Mouse (Mus musculus) hindbrain, embryonic 15.5 days (tissue): ENCODE results near the gene Gas2l1. TPM values are rescaled to one million over a fixed set of nuclear protein-coding genes. Genes with fewer than 3 reads are reported as not detected.

ENCODE experiments used
- ATAC-seq: fragments of 200-750 bp; cut with Nextera tagmentation; 2 replicates; pipeline ENCODE4 v1.8.0; 2017; ENCODE audit warnings: low read depth, moderate number of reproducible peaks, moderate TSS enrichment; ENCODE audit not compliant: low FRiP score
- H3K27ac ChIP-seq: fragments of 300-500 bp; sonication (generic); replicated peaks from 2 replicates; pipeline ENCODE4 v1.5.1; 2015; ENCODE audit warnings: mild to moderate bottlenecking, inconsistent platforms
- H3K27me3 ChIP-seq: fragments of 300-500 bp; sonication (generic); 2 replicates; pipeline ENCODE4 v1.6.1; 2015; ENCODE audit warnings: control low read depth, inconsistent platforms
- H3K36me3 ChIP-seq: fragments of 300-500 bp; sonication (generic); 2 replicates; pipeline ENCODE4 v1.6.1; 2015; ENCODE audit warnings: control low read depth, inconsistent platforms
- H3K4me1 ChIP-seq: fragments of 300-500 bp; sonication (generic); replicated peaks from 2 replicates; pipeline ENCODE4 v1.6.1; 2015; ENCODE audit warnings: control low read depth, inconsistent platforms
- H3K4me2 ChIP-seq: fragments of 300-500 bp; sonication (generic); 2 replicates; pipeline ENCODE4 v1.6.1; 2015; ENCODE audit warnings: moderate library complexity, mild to moderate bottlenecking, inconsistent platforms
- H3K4me3 ChIP-seq: fragments of 300-500 bp; sonication (generic); 2 replicates; pipeline ENCODE4 v1.5.1; 2015; ENCODE audit warnings: mild to moderate bottlenecking, inconsistent platforms
- H3K9ac ChIP-seq: fragments of 300-500 bp; sonication (generic); 2 replicates; pipeline ENCODE4 v1.6.1; 2015; ENCODE audit warnings: inconsistent platforms
- H3K9me3 ChIP-seq: fragments of 300-500 bp; sonication (generic); 2 replicates; pipeline ENCODE4 v1.6.1; 2016; ENCODE audit warnings: control low read depth, inconsistent platforms
- WGBS: fragments of 180-500 bp; shearing (Covaris S2); methylation state at CpG from one replicate; pipeline ENCODE4 v1.1.7; 2015; 5-methylcytosine and 5-hydroxymethylcytosine counted together
- polyA plus RNA-seq: library from polyadenylated mRNA; unstranded; fragments of >200 nt; fragmentation: Nextera tagmentation; extraction: Ambion mirVana; gene quantifications from 2 replicates; pipeline ENCODE4 v1.2.1, GENCODE M21; 2015

The Gas2l1 gene
- polyA plus RNA-seq = 27.0 and 32.2 TPM in 2 replicates

GRCm38 (mm10) chr11:5065056-5065821 is at the start of gene Gas2l1:
Gene Gas2l1, minus strand, starts transcription at chr11:5065327.
- H3K4me2 ChIP-seq = peak within 1 kb of the TSS; percentile 99
- H3K9ac ChIP-seq = peak within 1 kb of the TSS; percentile 81
- peaks cover 37% of the 10 kb centered on the region for H3K27me3 ChIP-seq
- H3K4me1 ChIP-seq = peaks cover 44% of the 10 kb centered on the region
- ATAC-seq = peak; percentile 87
- H3K9me3 ChIP-seq = no peaks in the 10 kb centered on the region
- H3K4me3 ChIP-seq = peak within 1 kb of the TSS; percentile 97
- WGBS = under 1% methylated on average over 50 of the region's 50 CpGs
- H3K27ac ChIP-seq = peak within 1 kb of the TSS; percentile 65; the same call in 1 of the 2 replicates
- peaks cover 22% of the 10 kb centered on the region for H3K36me3 ChIP-seq

- Histone ChIP-seq H3K27me3 (no peaks in the 10 kb centered on the region), H3K27ac (no peak overlapping the region), H3K36me3 (no peaks in the 10 kb centered on the region), H3K9me3 (no peaks in the 10 kb centered on the region), H3K4me2 (no peak overlapping the region), H3K4me3 (no peak overlapping the region), H3K9ac (no peak overlapping the region), H3K4me1 (no peaks in the 10 kb centered on the region)
- 77% methylated on average over 7 of the region's 7 CpGs for WGBS
- no peak for ATAC-seq
Measured at GRCm38 (mm10) chr11:5113645-5114044, 48.5 kb upstream of the Gas2l1 start.

DNA sequence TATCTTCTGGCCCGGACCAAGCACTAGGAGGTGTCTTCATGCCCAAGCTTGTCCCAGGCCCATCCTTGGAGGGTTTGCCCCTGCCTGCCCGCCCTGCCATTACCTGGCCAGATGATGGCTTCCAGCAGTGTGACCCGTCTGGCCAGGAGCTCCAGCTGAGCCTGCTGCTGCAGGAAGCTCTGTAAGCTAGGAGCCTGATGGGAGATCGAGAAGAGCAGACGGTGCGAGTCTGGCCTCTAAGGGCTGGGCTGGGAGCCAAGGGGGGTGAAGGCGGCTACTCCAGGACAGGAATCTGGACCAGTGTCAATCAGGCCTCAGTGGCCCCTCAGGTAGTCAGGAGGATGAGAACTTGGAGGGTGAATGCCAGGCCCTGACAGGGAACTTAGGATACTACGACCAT is 44.3 kb upstream of the Gas2l1 start:
- WGBS = 71% methylated on average over 8 of the region's 8 CpGs
- H3K36me3 ChIP-seq = peaks cover 3% of the 10 kb centered on the region; the same call in 1 of the 2 replicates
- H3K9ac ChIP-seq = no peak overlapping the region
- no peaks in the 10 kb centered on the region for H3K4me1 ChIP-seq
- no peak overlapping the region for H3K4me3 ChIP-seq
- no peak for ATAC-seq
- H3K9me3 ChIP-seq = no peaks in the 10 kb centered on the region
- H3K27ac ChIP-seq = no peak overlapping the region
- H3K27me3 ChIP-seq = no peaks in the 10 kb centered on the region
- H3K4me2 ChIP-seq = no peak overlapping the region

DNA sequence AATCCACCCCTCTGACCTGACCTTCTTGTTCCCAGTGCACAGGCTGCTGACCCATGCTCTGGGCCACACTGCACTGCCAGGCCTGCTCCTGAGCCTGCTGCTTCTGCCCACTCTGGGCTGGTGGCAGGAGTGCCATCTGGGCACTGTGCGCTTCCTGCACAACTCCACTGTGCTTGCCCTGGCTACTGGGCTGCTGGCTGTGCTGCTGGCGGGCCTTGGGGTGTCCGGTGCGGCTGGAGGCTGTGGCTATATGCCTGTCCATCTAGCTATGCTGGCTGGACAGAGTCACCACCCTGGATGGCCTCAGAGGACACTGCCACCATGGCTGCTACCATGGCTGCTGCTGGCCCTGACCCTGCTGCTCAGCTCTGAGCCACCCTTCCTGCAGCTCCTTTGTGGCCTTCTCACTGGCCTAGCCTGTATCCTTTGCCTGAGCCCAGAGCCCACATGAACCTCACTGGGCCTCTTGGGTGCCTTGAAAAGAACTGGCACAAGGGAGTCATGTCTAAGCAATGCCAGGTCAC is 38.9 kb upstream of the Gas2l1 start:
- H3K36me3 ChIP-seq = peaks cover 3% of the 10 kb centered on the region; the same call in 1 of the 2 replicates
- H3K9me3 ChIP-seq = no peaks in the 10 kb centered on the region
- 88% methylated on average over 4 of the region's 4 CpGs for WGBS
- H3K27ac ChIP-seq = no peak overlapping the region
- no peak overlapping the region for H3K4me3 ChIP-seq
- peaks cover 19% of the 10 kb centered on the region for H3K4me1 ChIP-seq
- H3K9ac ChIP-seq = no peak overlapping the region
- no peak for ATAC-seq
- H3K27me3 ChIP-seq = no peaks in the 10 kb centered on the region
- no peak overlapping the region for H3K4me2 ChIP-seq

DNA sequence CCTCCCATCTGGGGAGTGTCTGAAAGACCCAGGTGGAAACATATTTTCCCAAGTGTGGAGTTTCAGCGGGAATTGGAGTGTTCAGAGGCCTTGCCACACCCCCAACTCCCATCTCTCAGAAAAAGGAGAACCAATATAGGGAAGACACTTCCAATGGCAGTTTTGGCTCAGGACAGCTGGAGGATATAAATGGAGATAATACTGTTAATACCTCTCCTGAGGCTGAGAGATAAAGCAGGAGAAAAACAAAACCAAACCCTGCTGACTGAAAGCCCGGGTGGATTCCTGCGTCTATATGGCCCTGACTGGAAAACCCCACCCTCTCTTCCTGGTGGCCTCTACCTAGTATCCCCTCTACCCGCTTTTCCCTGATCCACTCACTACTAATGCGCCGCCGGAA is 37.3 kb upstream of the Gas2l1 start:
- H3K27me3 ChIP-seq = no peaks in the 10 kb centered on the region
- H3K36me3 ChIP-seq = peaks cover 3% of the 10 kb centered on the region; the same call in 1 of the 2 replicates
- H3K4me2 ChIP-seq = no peak overlapping the region
- WGBS = 93% methylated on average over 7 of the region's 7 CpGs
- H3K9ac ChIP-seq = no peak overlapping the region
- no peak overlapping the region for H3K4me3 ChIP-seq
- no peak for ATAC-seq
- H3K4me1 ChIP-seq = peaks cover 23% of the 10 kb centered on the region
- no peak overlapping the region for H3K27ac ChIP-seq
- H3K9me3 ChIP-seq = no peaks in the 10 kb centered on the region

- Histone ChIP-seq H3K4me2 (0 out of 2 replicates have a peak overlapping the region, but pooled peaks have one; percentile 86), H3K27ac (no peak overlapping the region), H3K4me1 (peaks cover 30% of the 10 kb centered on the region), H3K9me3 (no peaks in the 10 kb centered on the region), H3K9ac (no peak overlapping the region), H3K27me3 (no peaks in the 10 kb centered on the region), H3K4me3 (no peak overlapping the region), H3K36me3 (peaks cover 3% of the 10 kb centered on the region; the same call in 1 of the 2 replicates)
- 80% methylated on average over 6 of the region's 6 CpGs for WGBS
- ATAC-seq = no peak
Measured at GRCm38 (mm10) chr11:5101641-5102040, 36.5 kb upstream of the Gas2l1 start.

DNA sequence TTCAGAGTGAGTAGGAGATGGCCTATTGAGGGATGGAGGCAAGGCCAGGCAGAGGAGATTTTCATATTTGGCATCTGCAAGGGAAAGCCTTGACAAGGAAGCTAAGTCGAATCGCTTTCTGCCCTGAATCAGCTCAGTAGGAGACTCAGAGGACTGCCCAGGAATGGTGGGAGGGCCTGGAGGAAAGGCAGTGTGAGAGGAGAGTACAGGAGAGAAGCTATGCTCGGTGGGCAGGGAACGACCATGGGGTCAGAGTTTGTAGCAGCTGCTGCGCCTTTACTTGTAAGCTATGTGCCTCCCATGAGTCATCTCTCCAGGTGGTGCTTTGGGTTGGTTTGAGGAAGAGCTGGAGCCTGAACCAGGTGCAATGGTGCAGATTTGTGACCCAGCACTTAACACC is 35.7 kb upstream of the Gas2l1 start:
- Histone ChIP-seq H3K27me3 (no peaks in the 10 kb centered on the region), H3K36me3 (peaks cover 3% of the 10 kb centered on the region; the same call in 1 of the 2 replicates), H3K9me3 (no peaks in the 10 kb centered on the region), H3K4me2 (peak overlapping the region; percentile 86), H3K27ac (peak overlapping the region; percentile 100), H3K4me3 (peak overlapping the region; percentile 95), H3K4me1 (peaks cover 39% of the 10 kb centered on the region), H3K9ac (peak overlapping the region; percentile 75; the same call in 1 of the 2 replicates)
- no peak for ATAC-seq
- WGBS = 44% methylated on average over 5 of the region's 5 CpGs

- peak overlapping the region; percentile 100 for H3K27ac ChIP-seq
- H3K27me3 ChIP-seq = no peaks in the 10 kb centered on the region
- H3K9ac ChIP-seq = peak overlapping the region; percentile 75
- H3K4me1 ChIP-seq = peaks cover 40% of the 10 kb centered on the region
- H3K4me2 ChIP-seq = peak overlapping the region; percentile 86
- ATAC-seq = no peak
- H3K4me3 ChIP-seq = peak overlapping the region; percentile 95
- no peaks in the 10 kb centered on the region for H3K9me3 ChIP-seq
- no peaks in the 10 kb centered on the region; the same call in 1 of the 2 replicates for H3K36me3 ChIP-seq
- WGBS = under 1% methylated on average over 7 of the region's 7 CpGs
Measured at GRCm38 (mm10) chr11:5100283-5100682, 35.2 kb upstream of the Gas2l1 start.

DNA sequence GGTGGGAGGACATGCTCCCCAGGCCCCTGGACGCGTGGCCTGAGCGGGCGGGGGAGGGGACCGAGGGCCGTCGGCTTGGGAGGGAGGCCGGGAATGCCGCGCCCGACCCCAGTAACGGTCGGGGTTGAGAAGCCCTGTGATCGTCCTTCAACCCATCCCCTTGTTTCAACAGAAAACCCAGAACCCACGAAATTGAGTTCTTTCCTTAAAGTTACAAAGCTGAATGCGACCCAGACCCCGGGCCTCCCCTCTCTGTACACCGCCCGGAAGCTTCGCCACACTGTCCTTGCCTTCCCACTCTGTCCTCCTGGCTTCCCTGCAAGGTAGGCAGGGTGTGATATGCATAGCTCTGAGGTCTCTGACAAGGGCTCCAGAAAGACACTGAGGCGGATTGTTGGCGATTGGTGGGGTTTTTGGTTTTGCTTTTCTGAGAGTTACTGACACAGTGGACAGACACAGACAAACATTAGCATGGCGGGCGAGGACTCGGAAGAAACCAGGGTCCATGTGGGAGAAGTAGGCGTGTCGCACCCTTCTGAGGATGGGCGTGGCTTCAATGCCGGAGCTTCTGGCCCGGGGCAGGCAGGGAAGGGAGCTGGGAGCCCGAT is 34.6 kb upstream of the Gas2l1 start:
- Histone ChIP-seq H3K4me2 (peak overlapping the region; percentile 86), H3K4me1 (peaks cover 40% of the 10 kb centered on the region), H3K27ac (peak overlapping the region; percentile 100), H3K9me3 (no peaks in the 10 kb centered on the region), H3K36me3 (no peaks in the 10 kb centered on the region), H3K4me3 (peak overlapping the region; percentile 95), H3K27me3 (no peaks in the 10 kb centered on the region), H3K9ac (peak overlapping the region; percentile 75)
- ATAC-seq = peak; percentile 71
- WGBS = 0% methylated on average over 27 of the region's 31 CpGs

DNA sequence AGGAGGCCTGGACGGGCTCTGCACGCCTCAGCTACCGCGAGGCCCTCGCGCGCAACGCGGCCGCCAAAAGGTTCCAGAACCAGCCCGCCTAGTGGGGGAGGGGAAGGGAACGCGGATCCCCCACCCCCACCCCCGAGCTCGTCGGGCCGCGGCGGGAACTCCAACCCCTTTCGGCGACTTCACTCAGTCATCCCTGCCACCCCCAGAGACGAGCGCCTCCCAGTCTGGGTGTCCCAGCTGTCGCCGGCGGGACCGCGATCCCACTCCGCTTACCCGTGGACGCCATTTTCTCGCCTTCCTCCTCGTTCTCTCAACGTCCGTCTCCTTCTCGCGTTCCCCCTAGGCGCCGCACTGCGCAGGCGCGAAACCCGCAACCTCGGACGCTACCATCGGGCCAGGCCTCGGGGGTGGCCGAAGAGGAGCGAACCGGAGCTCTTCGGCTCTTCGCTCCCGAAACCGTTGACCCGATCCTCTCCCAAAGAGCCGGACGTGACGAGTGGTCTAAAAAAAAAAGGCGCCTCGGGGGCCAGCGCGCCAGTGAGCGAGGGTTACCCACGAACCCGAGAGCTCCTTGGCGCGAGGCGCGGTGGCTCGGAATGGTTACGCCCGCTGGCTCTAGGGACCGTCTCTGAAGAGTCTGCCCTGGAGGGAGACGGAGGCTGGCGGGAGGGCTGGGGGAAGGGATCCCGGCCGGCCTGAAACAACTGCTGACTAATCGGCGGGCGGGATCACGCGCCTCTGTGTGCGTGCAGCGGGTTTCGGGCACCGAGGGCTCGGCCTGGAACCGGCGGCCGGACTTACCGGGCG is 33.8 kb upstream of the Gas2l1 start, which contains the start of the genes Rhbdd3 and Ewsr1:
Gene Rhbdd3, plus strand, starts transcription at position 191 of the 807 bp plus-strand sequence.
Gene Ewsr1, minus strand, starts transcription at position 531 of the 807 bp plus-strand sequence.
- H3K27ac ChIP-seq = peak within 1 kb of the TSS; percentile 100
- peaks cover 45% of the 10 kb centered on the region for H3K4me1 ChIP-seq
- no peaks in the 10 kb centered on the region for H3K36me3 ChIP-seq
- H3K9ac ChIP-seq = peak within 1 kb of the TSS; percentile 75
- no peaks in the 10 kb centered on the region for H3K27me3 ChIP-seq
- peak within 1 kb of the TSS; percentile 86 for H3K4me2 ChIP-seq
- peak; percentile 88 for ATAC-seq
- no peaks in the 10 kb centered on the region for H3K9me3 ChIP-seq
- WGBS = 0% methylated on average over 80 of the region's 92 CpGs
- H3K4me3 ChIP-seq = peak within 1 kb of the TSS; percentile 95

- no peak for ATAC-seq
Measured at GRCm38 (mm10) chr11:5098035-5098735, 33.1 kb upstream of the Gas2l1 start.

More at GRCm38 (mm10) chr11:5098035-5098735, 33.1 kb upstream of the Gas2l1 start:
- Histone ChIP-seq H3K9ac (peak overlapping the region; percentile 75), H3K27ac (peak overlapping the region; percentile 100), H3K9me3 (no peaks in the 10 kb centered on the region), H3K4me3 (peak overlapping the region; percentile 95), H3K4me1 (peaks cover 49% of the 10 kb centered on the region), H3K27me3 (no peaks in the 10 kb centered on the region), H3K4me2 (peak overlapping the region; percentile 81), H3K36me3 (no peaks in the 10 kb centered on the region)
- WGBS = under 1% methylated on average over 44 of the region's 44 CpGs
